In genomic region chr8:107599691-107600090, GRCm38 (mm10) we compare ENCODE assay signal across 28 mouse cellular contexts. TPM values are rescaled to one million over a fixed set of nuclear protein-coding genes. Genes with fewer than 3 reads are reported as not detected.
DNase-seq lines count a peak whose midpoint lies in the region; ATAC-seq lines count a peak whose summit lies in the region.
"Had no signal": no experiment of that assay in that cellular context is flagged by ENCODE, and none has a peak within 500 bp of the region (broad histone marks: within the 10 kb centered on the region; RNA-seq: fewer than 3 reads in every experiment).

No protein-coding gene starts in this region.

- H3K4me1 ChIP-seq in embryonic facial prominence, embryonic 13.5 days: peaks cover 9% of the 10 kb centered on the region
- H3K4me1 ChIP-seq in embryonic facial prominence, embryonic 10.5 days: peaks cover 7% of the 10 kb centered on the region
- no peaks in the 10 kb centered on the region for H3K4me1 ChIP-seq in midbrain, embryonic 11.5 days (ENCODE audit: control insufficient read depth, insufficient read depth, low read length)
- peaks cover 3% of the 10 kb centered on the region; the same call in 1 of the 2 replicates for H3K4me1 ChIP-seq in midbrain, embryonic 13.5 days (replicated peaks)
- H3K4me1 ChIP-seq: embryonic facial prominence, embryonic 12.5 days; embryonic facial prominence, embryonic 15.5 days; forebrain, embryonic 12.5 days had no signal

- no peak overlapping the region for H3K27ac ChIP-seq in embryonic facial prominence, embryonic 13.5 days
- H3K27ac ChIP-seq in embryonic facial prominence, embryonic 10.5 days (replicated peaks): no peak overlapping the region
- no peak overlapping the region for H3K27ac ChIP-seq in midbrain, embryonic 11.5 days (ENCODE audit: low read depth, low read length)
- H3K27ac ChIP-seq in midbrain, embryonic 13.5 days: no peak overlapping the region
- H3K27ac ChIP-seq: embryonic facial prominence, embryonic 12.5 days; embryonic facial prominence, embryonic 15.5 days; forebrain, embryonic 10.5 days; forebrain, embryonic 12.5 days had no signal

- no peak for DNase-seq in embryonic facial prominence, embryonic 10.5 days (ENCODE audit: low spot score)
- DNase-seq in midbrain, embryonic 11.5 days (ENCODE audit: low spot score, missing footprints): peak; percentile 35
- peak; percentile 88 for DNase-seq in ES-CJ7 (ENCODE audit: low read depth, low spot score)
- DNase-seq in ZHBTc4 (ENCODE audit: low read depth, low spot score): peak; percentile 89
- no peak for DNase-seq in layer of hippocampus, adult 11-12 months (ENCODE audit: low spot score)
- DNase-seq in left cerebral cortex, adult 9 months (ENCODE audit: low spot score in 2 of 2): no peak
- DNase-seq: adrenal gland, adult 2 months; adrenal gland, postnatal 10 days; adrenal gland, postnatal 25 days; B cell, adult 2 months; cerebellum, adult 11 months; cerebellum, adult 18-20 months; cerebellum, adult 8-10 months; cerebellum, adult 9-11 months; cerebellum, postnatal 14 days; cerebellum, postnatal 36 days; embryo, embryonic 11 days had no signal

- H3K4me3 ChIP-seq in embryonic facial prominence, embryonic 13.5 days: no peak overlapping the region
- no peak overlapping the region for H3K4me3 ChIP-seq in embryonic facial prominence, embryonic 10.5 days
- H3K4me3 ChIP-seq in midbrain, embryonic 11.5 days (ENCODE audit: low read depth, low read length): no peak overlapping the region
- H3K4me3 ChIP-seq in midbrain, embryonic 13.5 days (replicated peaks): no peak overlapping the region
- H3K4me3 ChIP-seq: embryonic facial prominence, embryonic 12.5 days; embryonic facial prominence, embryonic 15.5 days; erythroblast, embryonic 14.5 days; forebrain, embryonic 10.5 days; forebrain, embryonic 12.5 days had no signal

- ATAC-seq in embryonic facial prominence, embryonic 13.5 days (ENCODE audit: insufficient number of reproducible peaks, insufficient read depth, low FRiP score, low TSS enrichment, low read depth): 0 out of 2 replicates have a peak, but pooled peaks have one; percentile 48
- no peak for ATAC-seq in midbrain, embryonic 11.5 days (ENCODE audit: low FRiP score)
- no peak for ATAC-seq in midbrain, embryonic 13.5 days
- ATAC-seq: CD4-positive, CD25-positive, alpha-beta regulatory T cell, adult 4 months; forebrain, embryonic 14.5 days; forebrain, embryonic 16.5 days had no signal

- H3K27me3 ChIP-seq in embryonic facial prominence, embryonic 13.5 days: no peaks in the 10 kb centered on the region; the same call in 1 of the 2 replicates
- H3K27me3 ChIP-seq in embryonic facial prominence, embryonic 10.5 days (replicated peaks; ENCODE audit: low read depth, poor library complexity, severe bottlenecking): peaks cover 7% of the 10 kb centered on the region; the same call in 1 of the 2 replicates
- no peaks in the 10 kb centered on the region; the same call in 1 of the 2 replicates for H3K27me3 ChIP-seq in midbrain, embryonic 11.5 days (ENCODE audit: control insufficient read depth, insufficient read depth, low read length)
- no peaks in the 10 kb centered on the region for H3K27me3 ChIP-seq in midbrain, embryonic 13.5 days
- H3K27me3 ChIP-seq: CH12.LX; embryonic facial prominence, embryonic 12.5 days had no signal

- no peak overlapping the region for H3K4me2 ChIP-seq in embryonic facial prominence, embryonic 13.5 days
- H3K4me2 ChIP-seq in midbrain, embryonic 11.5 days: no peak overlapping the region
- H3K4me2 ChIP-seq in midbrain, embryonic 13.5 days (replicated peaks): no peak overlapping the region
- H3K4me2 ChIP-seq: embryonic facial prominence, embryonic 12.5 days; embryonic facial prominence, embryonic 15.5 days; forebrain, embryonic 12.5 days had no signal

- no peaks in the 10 kb centered on the region for H3K9me3 ChIP-seq in embryonic facial prominence, embryonic 13.5 days
- no peaks in the 10 kb centered on the region for H3K9me3 ChIP-seq in embryonic facial prominence, embryonic 10.5 days
- H3K9me3 ChIP-seq in midbrain, embryonic 11.5 days (ENCODE audit: control insufficient read depth, low read length): no peaks in the 10 kb centered on the region
- no peaks in the 10 kb centered on the region for H3K9me3 ChIP-seq in midbrain, embryonic 13.5 days
- H3K9me3 ChIP-seq: embryonic facial prominence, embryonic 12.5 days; embryonic facial prominence, embryonic 15.5 days; forebrain, embryonic 10.5 days; forebrain, embryonic 12.5 days had no signal

- no peak overlapping the region for H3K9ac ChIP-seq in embryonic facial prominence, embryonic 13.5 days
- H3K9ac ChIP-seq in midbrain, embryonic 11.5 days (ENCODE audit: low read length): no peak overlapping the region
- H3K9ac ChIP-seq in midbrain, embryonic 13.5 days (replicated peaks): no peak overlapping the region
- H3K9ac ChIP-seq: embryonic facial prominence, embryonic 12.5 days; embryonic facial prominence, embryonic 15.5 days; forebrain, embryonic 12.5 days had no signal

- WGBS in embryonic facial prominence, embryonic 13.5 days: 85% methylated on average over 9 of the region's 9 CpGs
- WGBS in embryonic facial prominence, embryonic 10.5 days: 89% methylated on average over 9 of the region's 9 CpGs
- WGBS in midbrain, embryonic 11.5 days: 87% methylated on average over 9 of the region's 9 CpGs
- 87% methylated on average over 9 of the region's 9 CpGs for WGBS in midbrain, embryonic 13.5 days

- no peaks in the 10 kb centered on the region for H3K36me3 ChIP-seq in embryonic facial prominence, embryonic 13.5 days
- no peaks in the 10 kb centered on the region for H3K36me3 ChIP-seq in embryonic facial prominence, embryonic 10.5 days (replicated peaks)
- no peaks in the 10 kb centered on the region for H3K36me3 ChIP-seq in midbrain, embryonic 11.5 days (ENCODE audit: control insufficient read depth, insufficient read depth, low read length)
- no peaks in the 10 kb centered on the region for H3K36me3 ChIP-seq in midbrain, embryonic 13.5 days
- H3K36me3 ChIP-seq: embryonic facial prominence, embryonic 12.5 days; embryonic facial prominence, embryonic 15.5 days; forebrain, embryonic 10.5 days; forebrain, embryonic 12.5 days had no signal

RNA-seq across cellular contexts. Expression of gene Psmd7, which starts 11.4 kb away (rescaled TPM):
- 325 and 349 TPM in 2 replicates for polyA plus RNA-seq in embryonic facial prominence, embryonic 13.5 days (2015; fragmentation: Nextera tagmentation; extraction: Ambion mirVana)
- polyA plus RNA-seq in embryonic facial prominence, embryonic 10.5 days (2016; fragmentation: Nextera tagmentation; extraction: Ambion mirVana): 372 TPM in 2 replicates
- polyA plus RNA-seq in midbrain, embryonic 11.5 days (2014; fragmentation: Nextera tagmentation; extraction: Ambion mirVana): 317 and 319 TPM in 2 replicates
- 265 and 276 TPM in 2 replicates for polyA plus RNA-seq in midbrain, embryonic 13.5 days (2015; fragmentation: Nextera tagmentation; extraction: Ambion mirVana)

Comparison
In these comparisons a context has a peak if more than half of its experiments do, and no peak if none do; other contexts are left out.
1. DNase-seq: peak in midbrain, embryonic 11.5 days (single experiment), ES-CJ7 (single experiment) and ZHBTc4 (single experiment); none in embryonic facial prominence, embryonic 10.5 days (single experiment), layer of hippocampus, adult 11-12 months (single experiment) and left cerebral cortex, adult 9 months (0 of 2).